Mouse (Mus musculus): ENCODE results near the gene Olfr744.
"Not testable (repeated sequence)": the region's sequence is repeated elsewhere in the genome, so short reads cannot be mapped to it uniquely, and the experiment has no call there.

The Olfr744 gene

DNA sequence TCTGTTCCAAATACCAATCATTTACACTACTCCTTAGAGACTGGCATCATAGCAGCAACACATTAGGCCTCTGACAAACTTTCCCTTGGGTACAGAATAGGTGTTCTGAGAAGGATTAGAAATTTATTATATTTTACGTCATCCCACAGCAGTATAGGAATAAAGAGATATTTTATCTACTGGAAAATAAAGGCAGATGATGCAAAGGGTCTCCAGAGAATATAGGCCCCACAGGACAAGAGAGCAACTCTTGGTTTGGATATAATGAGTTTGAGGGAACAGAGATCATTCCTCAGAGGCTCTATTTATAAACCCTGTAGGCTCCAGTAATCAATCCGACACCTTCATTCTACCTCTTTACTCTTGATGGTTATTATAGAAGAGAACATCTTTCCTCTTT is at the start of gene Olfr744:
Olfr744 (plus strand) TSS at position 301 of the 400 bp plus-strand sequence.
- no peak for DNase-seq (ENCODE audit: low read depth, low spot score)

DNA sequence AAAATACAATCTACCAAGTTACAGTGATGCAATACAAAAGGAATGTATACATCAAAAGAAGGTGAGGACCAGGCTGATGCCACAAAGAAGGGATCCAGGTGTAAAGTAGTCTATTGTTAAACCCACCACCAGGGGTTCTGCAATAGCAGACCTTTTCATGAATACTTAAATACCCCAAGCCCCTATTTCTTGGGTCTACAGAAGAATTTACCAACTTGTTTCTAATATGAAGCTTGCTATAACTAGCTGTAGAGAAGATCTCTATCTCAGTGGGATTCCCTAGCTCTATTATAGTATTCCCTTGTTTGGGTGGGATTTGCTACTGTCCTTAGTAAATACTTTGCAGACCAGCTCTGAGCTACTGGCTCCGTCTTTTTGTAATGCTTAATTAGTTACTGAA is 41.6 kb upstream of the Olfr744 start:
- DNase-seq (ENCODE audit: low read depth, low spot score) = not testable (repeated sequence)

DNA sequence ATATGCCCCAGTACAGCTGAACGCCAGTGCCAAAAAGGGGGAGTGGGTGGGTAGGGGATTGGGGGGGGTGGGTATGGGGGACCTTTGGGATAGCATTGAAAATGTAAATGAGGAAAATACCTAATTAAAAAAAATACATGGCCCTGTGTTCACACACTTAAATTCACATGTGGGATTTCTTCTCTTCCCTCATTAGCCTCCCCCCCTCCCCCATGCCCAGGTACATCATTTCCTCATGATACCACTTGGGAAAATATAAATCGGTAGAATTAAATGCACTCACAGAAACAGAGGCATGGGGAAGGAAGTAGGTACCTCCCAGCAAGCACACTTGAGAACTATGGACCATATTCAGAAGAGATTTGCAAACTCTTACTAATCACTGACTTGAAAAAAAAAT is 24.4 kb downstream of the Olfr744 start, which contains the start of gene Olfr745:
Olfr745 (plus strand) TSS at position 301 of the 400 bp plus-strand sequence.
- DNase-seq (ENCODE audit: low read depth, low spot score) = no peak

DNA sequence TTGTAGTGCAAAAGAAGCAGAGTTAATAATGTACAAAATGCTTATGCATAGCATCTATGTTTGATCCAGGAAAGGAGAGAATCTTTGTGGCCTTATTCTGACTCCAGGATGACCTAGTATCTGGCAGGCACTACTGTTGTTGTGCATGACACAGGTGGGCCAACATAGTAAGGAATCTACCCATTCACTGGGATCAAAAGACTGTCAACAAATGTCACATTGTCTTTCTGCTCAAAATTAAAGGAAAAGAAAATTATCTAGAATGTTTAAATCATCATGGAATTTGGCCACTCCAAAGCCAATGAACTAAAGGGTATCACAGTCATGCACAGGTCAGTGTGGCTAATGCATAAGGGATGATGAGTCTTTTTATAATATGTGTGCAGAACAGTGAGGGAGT is 32.1 kb downstream of the Olfr744 start, which contains the start of gene Olfr746:
Olfr746 (plus strand) TSS at position 301 of the 400 bp plus-strand sequence.
- DNase-seq (ENCODE audit: low read depth, low spot score) = no peak
